Comparison of ENCODE assay signal across 8 mouse cellular contexts in genomic region chr17:56810245-56810644, GRCm38 (mm10). TPM values are rescaled to one million over a fixed set of nuclear protein-coding genes. Genes with fewer than 3 reads are reported as not detected.
DNase-seq lines count a peak whose midpoint lies in the region; ATAC-seq lines count a peak whose summit lies in the region.

No protein-coding gene starts in this region.

- no peak overlapping the region for H3K4me3 ChIP-seq in brown adipose tissue, adult 24 weeks (ENCODE audit: insufficient read depth, low read depth, low read length)
- H3K4me3 ChIP-seq in forebrain, embryonic 13.5 days = no peak overlapping the region
- H3K4me3 ChIP-seq in heart, embryonic 16.5 days (ENCODE audit: low read length) = no peak overlapping the region
- no peak overlapping the region for H3K4me3 ChIP-seq in liver, embryonic 12.5 days

- no peaks in the 10 kb centered on the region for H3K9me3 ChIP-seq in forebrain, embryonic 13.5 days (replicated peaks)
- no peaks in the 10 kb centered on the region for H3K9me3 ChIP-seq in heart, embryonic 16.5 days (replicated peaks; ENCODE audit: control insufficient read depth, low read length)
- no peaks in the 10 kb centered on the region for H3K9me3 ChIP-seq in liver, embryonic 12.5 days (replicated peaks)

- ATAC-seq in forebrain, embryonic 13.5 days = peak; percentile 47
- peak; percentile 87 for ATAC-seq in heart, embryonic 16.5 days (replicated peaks; ENCODE audit: extremely low read depth, insufficient read depth, low FRiP score)
- 0 out of 2 replicates have a peak, but pooled peaks have one; percentile 17 for ATAC-seq in liver, embryonic 12.5 days

- WGBS in forebrain, embryonic 13.5 days = 0% methylated on average over 3 of the region's 3 CpGs
- WGBS in heart, embryonic 16.5 days = 7% methylated on average over 3 of the region's 3 CpGs
- WGBS in liver, embryonic 12.5 days (ENCODE audit: insufficient replicate concordance) = 42% methylated on average over 3 of the region's 3 CpGs

- no peaks in the 10 kb centered on the region for H3K36me3 ChIP-seq in forebrain, embryonic 13.5 days (ENCODE audit: poor library complexity, severe bottlenecking)
- H3K36me3 ChIP-seq in heart, embryonic 16.5 days (ENCODE audit: control insufficient read depth, insufficient read depth) = no peaks in the 10 kb centered on the region
- peaks cover 10% of the 10 kb centered on the region for H3K36me3 ChIP-seq in liver, embryonic 12.5 days

- H3K27me3 ChIP-seq in forebrain, embryonic 13.5 days = no peaks in the 10 kb centered on the region
- no peaks in the 10 kb centered on the region for H3K27me3 ChIP-seq in heart, embryonic 16.5 days (ENCODE audit: control insufficient read depth, insufficient read depth, low read length)
- peaks cover 11% of the 10 kb centered on the region for H3K27me3 ChIP-seq in liver, embryonic 12.5 days (replicated peaks)

- peak overlapping the region; percentile 51 for H3K27ac ChIP-seq in brown adipose tissue, adult 24 weeks (replicated peaks; ENCODE audit: low read depth, low read length)
- H3K27ac ChIP-seq in forebrain, embryonic 13.5 days = peak overlapping the region; percentile 78
- peak overlapping the region; percentile 88 for H3K27ac ChIP-seq in heart, embryonic 16.5 days (ENCODE audit: low read length)
- no peak overlapping the region for H3K27ac ChIP-seq in liver, embryonic 12.5 days

- peaks cover 8% of the 10 kb centered on the region; the same call in 1 of the 2 replicates for H3K4me1 ChIP-seq in brown adipose tissue, adult 24 weeks (ENCODE audit: control insufficient read depth, insufficient read depth, insufficient read length, low read length)
- H3K4me1 ChIP-seq in forebrain, embryonic 13.5 days = peaks cover 57% of the 10 kb centered on the region
- H3K4me1 ChIP-seq in heart, embryonic 16.5 days (ENCODE audit: control insufficient read depth, insufficient read depth, low read length) = peaks cover 29% of the 10 kb centered on the region
- H3K4me1 ChIP-seq in liver, embryonic 12.5 days = peaks cover 52% of the 10 kb centered on the region

- DNase-seq in 416B (ENCODE audit: low read depth) = peak; percentile 85
- DNase-seq in kidney, postnatal 36 days = peak; percentile 88
- DNase-seq in neural tube, embryonic 10.5 days (ENCODE audit: extremely low spot score, low spot score) = peak; percentile 61
- peak; percentile 73 to 89 for DNase-seq in urinary bladder, adult 18-20 months (ENCODE audit: low spot score in 2 of 2)

- H3K4me2 ChIP-seq in forebrain, embryonic 13.5 days = peak overlapping the region; percentile 27
- 0 out of 2 replicates have a peak overlapping the region, but pooled peaks have one; percentile 6 for H3K4me2 ChIP-seq in heart, embryonic 16.5 days (ENCODE audit: low read depth, low read length)
- H3K4me2 ChIP-seq in liver, embryonic 12.5 days = no peak overlapping the region

- H3K9ac ChIP-seq in forebrain, embryonic 13.5 days = peak overlapping the region; percentile 41
- H3K9ac ChIP-seq in heart, embryonic 16.5 days (ENCODE audit: low read length) = 0 out of 2 replicates have a peak overlapping the region, but pooled peaks have one; percentile 8
- no peak overlapping the region for H3K9ac ChIP-seq in liver, embryonic 12.5 days

RNA-seq across cellular contexts. Expression of gene Rfx2, which starts 20.6 kb away (rescaled TPM):
- 2.5 and 3.0 TPM in 2 replicates for polyA plus RNA-seq in brown adipose tissue, adult 24 weeks (2012; ENCODE audit: insufficient read depth, insufficient read length, missing spikeins)
- polyA plus RNA-seq in forebrain, embryonic 13.5 days (2015; fragmentation: Nextera tagmentation; extraction: Ambion mirVana) = 5.8 and 6.9 TPM in 2 replicates
- 6.2 and 6.8 TPM in 2 replicates for polyA plus RNA-seq in heart, embryonic 16.5 days (2015; fragmentation: Nextera tagmentation; extraction: Ambion mirVana)
- 12.6 and 13.6 TPM in 2 replicates for polyA plus RNA-seq in liver, embryonic 12.5 days (2016; fragmentation: Nextera tagmentation; extraction: Ambion mirVana)

RNA-seq across cellular contexts. Expression of gene Prr22, which starts 40.2 kb away (rescaled TPM):
- not detected in 2 replicates for polyA plus RNA-seq in brown adipose tissue, adult 24 weeks (2012; ENCODE audit: insufficient read depth, insufficient read length, missing spikeins)
- polyA plus RNA-seq in forebrain, embryonic 13.5 days (2015; fragmentation: Nextera tagmentation; extraction: Ambion mirVana) = 1.2 and 1.3 TPM in 2 replicates
- 0.59 and 1.2 TPM in 2 replicates for polyA plus RNA-seq in heart, embryonic 16.5 days (2015; fragmentation: Nextera tagmentation; extraction: Ambion mirVana)
- polyA plus RNA-seq in liver, embryonic 12.5 days (2016; fragmentation: Nextera tagmentation; extraction: Ambion mirVana) = 1.1 and 1.2 TPM in 2 replicates

RNA-seq across cellular contexts. Expression of gene Dus3l, which starts 45.7 kb away (rescaled TPM):
- polyA plus RNA-seq in brown adipose tissue, adult 24 weeks (2012; ENCODE audit: insufficient read depth, insufficient read length, missing spikeins) = 4.6 and 13.1 TPM in 2 replicates
- polyA plus RNA-seq in forebrain, embryonic 13.5 days (2015; fragmentation: Nextera tagmentation; extraction: Ambion mirVana) = 50.0 and 56.9 TPM in 2 replicates
- polyA plus RNA-seq in heart, embryonic 16.5 days (2015; fragmentation: Nextera tagmentation; extraction: Ambion mirVana) = 31.7 and 34.9 TPM in 2 replicates
- polyA plus RNA-seq in liver, embryonic 12.5 days (2016; fragmentation: Nextera tagmentation; extraction: Ambion mirVana) = 24.1 and 24.6 TPM in 2 replicates

RNA-seq across cellular contexts. Expression of gene Nrtn, which starts 52.9 kb away (rescaled TPM):
- 5.1 and 7.5 TPM in 2 replicates for polyA plus RNA-seq in brown adipose tissue, adult 24 weeks (2012; ENCODE audit: insufficient read depth, insufficient read length, missing spikeins)
- 1.7 TPM in 2 replicates for polyA plus RNA-seq in forebrain, embryonic 13.5 days (2015; fragmentation: Nextera tagmentation; extraction: Ambion mirVana)
- 21.2 and 23.9 TPM in 2 replicates for polyA plus RNA-seq in heart, embryonic 16.5 days (2015; fragmentation: Nextera tagmentation; extraction: Ambion mirVana)
- 3.2 and 4.1 TPM in 2 replicates for polyA plus RNA-seq in liver, embryonic 12.5 days (2016; fragmentation: Nextera tagmentation; extraction: Ambion mirVana)

Comparison
In these comparisons a context has a peak if more than half of its experiments do, and no peak if none do; other contexts are left out.
1. ATAC-seq: peak in every context shown above with its lines; median percentile 87 in heart, embryonic 16.5 days; 47 in forebrain, embryonic 13.5 days; 17 in liver, embryonic 12.5 days.